Mouse (Mus musculus) activated CD4-positive, CD25-positive, alpha-beta regulatory T cell, adult 4 months (primary cell): ENCODE results near the gene Ankrd33b. TPM values are rescaled to one million over a fixed set of nuclear protein-coding genes. Genes with fewer than 3 reads are reported as not detected.

Experiments
- ATAC-seq: one replicate; pipeline ENCODE4 v1.8.0; 2017
- polyA plus RNA-seq, 2 experiments: library from polyadenylated mRNA; unstranded; fragments of 100-300 nt; shearing (Covaris generic); gene quantifications; one replicate each; pipeline ENCODE4 v1.2.1; 2017

The Ankrd33b gene
- polyA plus RNA-seq, 2 experiments from 2014 or later = 0.71 TPM; not detected in 1

DNA sequence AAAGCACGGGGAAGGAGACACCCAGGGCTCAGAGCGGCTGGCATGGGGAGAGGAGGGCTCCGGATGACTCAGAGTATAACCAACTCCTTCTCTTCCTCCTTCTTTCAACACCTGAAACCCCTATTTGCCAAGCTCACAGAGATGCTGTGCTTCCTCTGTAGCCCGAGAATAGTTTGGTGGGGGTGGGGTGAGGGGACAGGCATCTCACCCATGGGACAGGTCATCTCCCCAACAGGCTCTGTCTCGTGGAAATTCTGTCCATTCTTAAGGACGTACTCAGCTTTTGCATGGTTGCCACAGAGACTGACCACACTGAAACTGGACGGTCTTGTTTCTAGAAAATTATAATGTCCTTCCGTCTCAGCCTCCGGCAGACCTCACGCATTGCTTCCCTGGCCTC, 106.4 kb downstream of the Ankrd33b start:
- no peak for ATAC-seq

DNA sequence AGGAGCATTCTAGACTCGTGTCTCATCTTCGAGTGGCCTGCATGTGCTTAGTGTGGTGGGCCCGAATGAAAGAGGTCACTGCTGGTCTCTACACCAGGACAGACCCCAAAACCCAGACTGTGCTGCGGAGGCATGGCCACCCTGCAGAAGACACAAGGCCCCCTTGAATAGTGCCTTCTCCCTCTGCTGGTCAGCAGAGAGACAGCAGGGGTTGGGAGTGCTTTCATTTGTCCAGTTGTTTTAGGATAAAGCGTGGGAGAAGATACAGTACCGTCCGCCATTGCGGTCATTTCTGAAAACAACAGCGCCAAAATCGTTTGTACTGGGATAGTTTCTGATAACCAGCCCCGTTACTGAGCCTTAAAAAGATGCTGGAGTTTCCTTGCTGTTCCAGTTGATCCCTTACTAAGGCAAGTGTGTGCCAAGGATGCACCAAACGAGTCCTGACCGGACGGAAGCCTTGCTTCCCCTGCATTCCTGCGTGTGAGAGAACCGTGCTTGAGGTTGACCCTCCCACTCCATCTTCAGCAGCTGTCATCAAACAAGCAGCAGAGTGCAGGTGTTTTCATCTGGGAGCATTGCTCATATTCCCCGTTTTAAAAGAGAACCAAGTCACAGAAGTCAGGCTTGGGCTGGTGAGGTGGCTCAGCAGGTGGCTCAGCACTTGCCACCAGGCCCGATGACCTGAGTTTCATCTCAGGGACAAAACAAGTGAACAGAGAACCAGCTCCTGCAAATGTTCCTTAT, 108.7 kb downstream of the Ankrd33b start:
- no peak for ATAC-seq

- no peak for ATAC-seq
Observed at GRCm38 (mm10) chr15:31258029-31258692, 109.4 kb downstream of the Ankrd33b start.

DNA sequence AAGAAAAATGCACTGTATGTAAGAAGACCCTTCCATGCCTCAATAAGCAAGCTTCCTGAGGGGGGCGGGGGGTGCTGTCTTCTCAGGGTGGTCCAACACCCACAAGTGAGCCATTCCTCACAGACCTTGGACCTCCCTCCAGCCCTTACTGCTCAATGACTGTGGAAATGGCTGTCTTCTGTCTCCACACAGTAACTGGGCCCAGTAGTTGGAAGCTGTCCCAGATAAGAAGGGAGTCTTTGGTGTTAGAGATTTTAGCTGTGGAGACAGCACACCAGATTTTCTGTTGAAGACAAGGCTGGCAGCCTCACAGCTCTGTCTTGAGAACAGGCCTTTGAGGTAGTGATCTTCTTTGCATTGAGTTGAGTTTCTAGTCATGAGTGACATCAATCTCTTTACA, 110.2 kb downstream of the Ankrd33b start:
- ATAC-seq = no peak

DNA sequence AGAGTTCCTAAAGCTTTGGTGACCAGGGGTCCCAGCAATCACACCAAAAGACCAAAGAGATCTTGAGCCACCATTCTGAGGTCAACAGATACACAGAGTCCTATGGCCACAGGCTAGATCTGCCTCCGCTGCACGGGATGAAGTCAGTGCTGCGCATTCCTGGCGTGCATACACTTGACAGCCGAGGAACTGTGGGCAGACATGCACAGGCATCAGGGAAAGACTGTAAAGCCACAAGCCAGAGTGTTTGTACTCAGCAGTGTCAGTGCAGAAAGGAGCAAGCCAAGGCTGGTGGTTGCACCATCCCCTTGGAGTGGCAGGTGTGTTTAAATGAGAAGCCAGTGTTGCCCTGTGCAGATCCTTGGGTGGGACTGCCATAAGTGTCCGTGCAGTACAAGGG, 111.8 kb downstream of the Ankrd33b start:
- ATAC-seq = no peak

DNA sequence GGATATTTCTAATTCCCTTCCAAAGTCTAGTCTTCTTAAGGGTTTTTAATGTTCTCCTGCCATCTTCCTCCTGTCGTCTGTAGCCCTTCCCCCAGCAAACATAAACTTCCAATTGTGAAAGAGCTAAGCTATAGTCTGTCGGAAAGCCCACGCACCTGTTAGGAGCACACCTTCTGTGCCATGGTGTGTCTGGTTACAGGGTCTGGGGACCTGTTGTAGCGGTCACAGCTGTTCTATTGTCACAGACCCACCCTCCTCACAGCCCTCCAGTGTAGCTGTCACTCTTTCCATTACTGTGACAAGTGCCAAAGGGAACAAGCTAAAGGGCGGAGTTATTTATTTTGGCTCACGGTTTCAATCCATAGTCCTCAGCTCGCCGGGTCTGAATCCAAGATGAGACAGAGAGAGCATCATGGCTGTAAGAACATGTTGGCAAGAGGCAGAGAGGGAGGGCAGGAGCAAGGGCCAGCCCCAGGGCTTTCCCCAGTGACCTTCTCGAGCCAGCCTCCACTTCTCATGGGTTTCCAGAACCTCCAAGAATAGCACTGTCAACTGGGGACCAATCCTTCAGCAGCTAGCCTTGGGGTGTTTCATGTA, 112.5 kb downstream of the Ankrd33b start:
- no peak for ATAC-seq

- ATAC-seq = no peak
Observed at GRCm38 (mm10) chr15:31253963-31254362, 113.6 kb downstream of the Ankrd33b start.

GRCm38 (mm10) chr15:31253380-31253779, 114.1 kb downstream of the Ankrd33b start:
- ATAC-seq = no peak

DNA sequence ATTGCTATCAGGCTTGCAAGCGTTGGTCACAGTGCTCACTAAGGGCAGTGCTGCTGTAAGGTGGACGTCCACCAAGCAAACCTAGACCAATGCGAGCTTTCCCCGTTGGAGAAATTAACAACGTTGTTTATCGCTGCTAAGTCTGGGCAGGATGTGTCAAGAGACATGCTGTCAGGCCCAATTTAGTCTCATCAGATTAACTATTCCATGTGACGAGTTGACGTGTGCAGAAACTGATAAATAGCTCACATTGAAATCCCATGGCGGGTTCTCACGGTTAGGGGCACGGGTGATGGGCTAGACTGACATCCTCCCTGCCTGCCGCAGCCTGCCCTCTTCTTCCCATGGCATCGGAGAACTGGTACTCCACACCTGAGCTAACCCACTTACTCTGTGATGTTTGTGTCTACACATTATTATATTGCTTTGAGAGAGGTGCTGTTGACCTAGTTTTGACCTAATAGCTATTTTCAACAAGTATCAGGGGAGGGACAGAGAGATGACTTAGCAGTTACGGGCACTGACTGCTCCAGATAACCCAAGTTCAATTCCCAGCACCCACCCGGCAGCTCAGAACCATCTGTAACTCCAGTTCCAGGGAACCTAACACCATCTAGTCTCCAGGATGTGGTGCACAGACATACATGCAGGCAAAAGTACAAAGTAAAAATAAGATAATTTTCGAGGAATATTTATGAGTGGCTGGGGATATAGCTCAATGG, 114.8 kb downstream of the Ankrd33b start:
- ATAC-seq = no peak

- ATAC-seq = no peak
Observed at GRCm38 (mm10) chr15:31251189-31251588, 116.3 kb downstream of the Ankrd33b start.

- ATAC-seq = no peak
Observed at GRCm38 (mm10) chr15:31250676-31251075, 116.8 kb downstream of the Ankrd33b start.

DNA sequence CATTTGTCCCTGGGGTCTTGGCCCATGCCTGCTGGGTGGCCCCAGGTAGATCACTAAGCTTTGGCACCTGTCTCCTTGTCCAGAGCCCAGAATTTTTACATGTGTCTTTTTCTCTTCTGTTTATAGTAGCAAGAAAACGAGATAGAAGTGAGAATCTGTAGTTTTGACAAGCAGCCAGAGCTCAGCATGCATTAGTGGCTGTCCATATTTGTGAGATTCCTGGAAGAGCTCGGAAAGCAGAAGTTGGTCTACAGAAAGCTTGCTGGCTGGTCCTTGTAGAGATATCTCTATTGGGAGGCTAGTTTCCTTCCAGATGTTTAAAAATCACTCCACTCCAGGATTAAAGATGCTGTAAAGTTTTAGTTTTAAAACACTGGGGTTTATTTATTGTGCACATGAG, 117.5 kb downstream of the Ankrd33b start:
- ATAC-seq = no peak

GRCm38 (mm10) chr15:31248882-31249281, 118.6 kb downstream of the Ankrd33b start:
- ATAC-seq = no peak

DNA sequence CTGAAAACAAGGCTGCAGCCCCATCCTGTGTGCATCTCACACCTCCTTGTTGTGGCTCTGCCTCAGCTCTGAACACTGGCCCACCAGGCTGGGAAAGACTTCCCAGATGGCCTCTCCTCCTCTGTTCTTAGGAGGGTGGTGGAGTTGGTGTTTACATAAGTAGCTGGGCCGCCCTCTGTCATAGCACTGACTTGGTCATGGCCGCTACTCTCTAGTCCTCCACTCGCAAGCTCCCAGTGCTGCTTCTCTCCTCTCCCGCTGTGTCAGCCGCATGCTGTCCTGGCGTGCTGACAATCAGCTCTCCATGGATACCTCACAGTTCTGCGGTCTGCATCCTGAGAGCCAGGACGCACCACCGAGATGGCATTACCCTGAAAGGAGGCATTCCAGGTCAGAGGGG, 120.5 kb downstream of the Ankrd33b start:
- ATAC-seq = no peak

DNA sequence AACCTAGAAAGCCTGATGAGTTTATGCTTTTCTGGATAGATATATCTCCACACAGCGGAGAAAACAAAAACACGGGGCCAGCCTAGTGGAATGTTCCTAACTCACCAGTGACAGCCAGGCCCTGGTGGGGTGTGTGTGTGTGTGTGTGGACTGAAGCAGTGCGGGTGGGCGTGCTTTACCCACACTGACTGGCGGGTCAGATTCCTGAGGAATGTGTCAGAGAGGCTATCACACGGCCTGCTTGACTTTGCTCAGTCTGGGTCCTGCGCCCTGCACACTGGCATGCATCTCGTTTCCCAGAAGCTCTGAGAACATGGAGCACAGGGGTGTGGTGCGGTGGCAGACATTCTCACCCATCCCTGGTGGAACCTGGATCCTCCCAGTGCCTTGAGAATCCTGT, 121.6 kb downstream of the Ankrd33b start:
- ATAC-seq = no peak

- no peak for ATAC-seq
Observed at GRCm38 (mm10) chr15:31244696-31245445, 122.7 kb downstream of the Ankrd33b start.

DNA sequence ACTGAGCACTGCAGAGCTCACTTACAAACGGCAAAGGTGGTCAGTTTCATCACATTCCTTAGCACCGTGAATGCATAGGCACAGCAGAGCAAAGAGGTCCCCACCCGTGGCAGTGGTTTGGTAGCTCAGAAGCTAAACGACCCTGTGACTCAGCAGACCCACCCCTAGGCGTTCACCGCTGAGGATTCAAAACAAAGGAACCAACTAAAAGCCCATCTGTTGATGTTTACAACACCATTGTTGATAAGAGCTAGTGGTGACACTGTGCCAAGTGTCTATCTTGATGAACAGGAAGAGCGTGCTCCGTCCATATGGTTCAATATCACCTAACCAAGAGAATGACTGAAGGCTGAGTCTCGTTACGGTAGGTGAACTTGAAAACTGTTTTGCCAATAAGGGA, 124.3 kb downstream of the Ankrd33b start:
- no peak for ATAC-seq

Other genes starting within 250 kb of the Ankrd33b start
- 100 to 1,000 TPM in 1 of 2 experiments, 10 to 100 TPM in 1; 90.2 to 113 TPM for gene Dap, start 143.4 kb downstream of the Ankrd33b start, polyA plus RNA-seq
- gene Ropn1l, start 86.0 kb upstream of the Ankrd33b start, polyA plus RNA-seq = 1 to 10 TPM in 1 of 2 experiments, under 1 TPM in 1; 0.94 to 1.3 TPM
- 10 to 100 TPM; 21.1 to 21.5 TPM for gene March6, start 163.3 kb upstream of the Ankrd33b start, polyA plus RNA-seq
- gene Cmbl, start 197.7 kb upstream of the Ankrd33b start, polyA plus RNA-seq = under 1 TPM in 1 of 2 experiments, not detected in 1; 0.80 TPM
- gene Cct5, start 234.1 kb upstream of the Ankrd33b start, polyA plus RNA-seq = 100 to 1,000 TPM; 432 to 525 TPM
- gene Fam173b, start 234.1 kb upstream of the Ankrd33b start, polyA plus RNA-seq = 10 to 100 TPM; 20.0 to 26.3 TPM